Mouse (Mus musculus): ENCODE results near the gene Pald1. TPM values are rescaled to one million over a fixed set of nuclear protein-coding genes. Genes with fewer than 3 reads are reported as not detected.
A peak's percentile ranks its signal among the peaks of the same experiment; 100 is the strongest.

Pald1 gene
- polyA plus RNA-seq, 1 experiment from 2014 or later, result 27.8 TPM

DNA sequence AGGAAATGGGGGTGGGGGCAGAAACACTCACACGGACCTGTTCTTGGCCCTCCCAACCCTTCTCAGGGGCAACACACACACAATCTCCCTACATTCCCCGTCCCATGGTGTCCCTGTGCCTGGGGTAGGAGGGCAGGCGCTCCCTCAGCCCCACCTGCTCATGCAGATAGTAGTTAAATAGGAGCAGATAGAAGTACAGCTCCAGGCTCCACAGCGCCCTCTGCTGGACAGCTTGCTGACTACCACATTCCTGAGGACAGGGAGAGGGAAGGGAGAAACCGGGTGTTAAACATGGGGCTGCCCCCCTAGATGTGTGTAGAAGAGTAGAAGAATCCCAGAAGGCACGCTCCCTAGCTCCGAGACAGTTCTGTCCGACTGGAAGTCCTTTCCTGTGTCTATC lies 39.4 kb downstream of the Pald1 start:
- Histone ChIP-seq H3K4me2 (no peak overlapping the region), H3K4me1 (peaks cover 23% of the 10 kb centered on the region), H3K27ac (replicated peaks) (no peak overlapping the region), H3K36me3 (peaks cover 12% of the 10 kb centered on the region), H3K27me3 (replicated peaks) (no peaks in the 10 kb centered on the region), H3K9ac (replicated peaks) (no peak overlapping the region), H3K4me3 (replicated peaks) (no peak overlapping the region), H3K9me3 (replicated peaks) (no peaks in the 10 kb centered on the region)
- 59% methylated on average over 8 of the region's 8 CpGs for WGBS
- ATAC-seq (ENCODE audit: low FRiP score), result no peak

DNA sequence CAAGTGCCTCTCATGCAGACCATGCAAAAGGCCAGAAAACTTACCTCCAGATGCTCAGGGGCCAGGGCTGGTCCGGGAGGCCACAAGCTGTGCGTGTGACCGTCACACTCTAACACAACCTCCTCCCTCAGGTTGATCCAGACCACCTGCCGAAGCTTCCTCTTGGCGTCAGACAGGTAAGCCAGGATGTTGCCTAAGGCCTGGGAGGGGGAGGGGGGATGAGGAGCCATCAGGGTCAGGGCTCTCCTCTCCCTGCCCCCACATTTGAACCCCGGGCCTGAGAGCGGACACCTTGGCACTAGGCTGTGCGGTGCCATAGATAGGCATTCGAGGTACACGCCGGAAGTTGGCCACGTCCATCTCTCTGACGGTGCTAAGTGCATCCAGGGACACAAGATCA lies 40.6 kb downstream of the Pald1 start:
- H3K36me3 ChIP-seq, result 0 out of 2 replicates have a peak, but pooled peaks cover 6% of the 10 kb centered on the region
- H3K9ac ChIP-seq (replicated peaks), result no peak overlapping the region
- H3K4me1 ChIP-seq, result peaks cover 23% of the 10 kb centered on the region
- ATAC-seq (ENCODE audit: low FRiP score), result no peak
- no peak overlapping the region for H3K27ac ChIP-seq (replicated peaks)
- H3K4me2 ChIP-seq, result no peak overlapping the region
- no peaks in the 10 kb centered on the region for H3K27me3 ChIP-seq (replicated peaks)
- H3K9me3 ChIP-seq (replicated peaks), result no peaks in the 10 kb centered on the region
- H3K4me3 ChIP-seq (replicated peaks), result no peak overlapping the region
- WGBS, result 96% methylated on average over 13 of the region's 13 CpGs

DNA sequence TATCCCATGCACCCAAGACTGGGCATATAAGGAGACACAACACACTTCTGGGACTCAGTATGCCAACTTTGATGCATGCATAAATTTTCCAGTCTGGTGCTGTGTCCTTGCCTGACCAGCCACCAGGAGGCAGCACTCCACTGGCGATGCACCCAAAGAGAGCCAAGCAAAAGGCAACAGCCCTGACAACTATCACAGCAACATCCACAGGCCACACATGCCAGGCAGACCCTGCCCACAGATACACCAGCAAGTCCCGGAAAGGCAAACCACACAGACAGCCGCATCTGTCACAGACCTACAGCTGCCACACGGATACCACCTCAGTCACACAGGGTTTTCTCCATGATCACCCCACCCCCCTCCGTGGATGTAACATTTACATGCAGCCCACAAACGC lies 41.8 kb downstream of the Pald1 start:
- H3K27ac ChIP-seq (replicated peaks), result no peak overlapping the region
- peak; percentile 30; the same call in 1 of the 2 replicates for ATAC-seq (ENCODE audit: low FRiP score)
- H3K27me3 ChIP-seq (replicated peaks), result no peaks in the 10 kb centered on the region
- H3K36me3 ChIP-seq, result 0 out of 2 replicates have a peak, but pooled peaks cover 6% of the 10 kb centered on the region
- peaks cover 17% of the 10 kb centered on the region for H3K4me1 ChIP-seq
- no peaks in the 10 kb centered on the region for H3K9me3 ChIP-seq (replicated peaks)
- no peak overlapping the region for H3K4me2 ChIP-seq
- no peak overlapping the region for H3K9ac ChIP-seq (replicated peaks)
- H3K4me3 ChIP-seq (replicated peaks), result no peak overlapping the region
- WGBS, result 79% methylated on average over 6 of the region's 6 CpGs

DNA sequence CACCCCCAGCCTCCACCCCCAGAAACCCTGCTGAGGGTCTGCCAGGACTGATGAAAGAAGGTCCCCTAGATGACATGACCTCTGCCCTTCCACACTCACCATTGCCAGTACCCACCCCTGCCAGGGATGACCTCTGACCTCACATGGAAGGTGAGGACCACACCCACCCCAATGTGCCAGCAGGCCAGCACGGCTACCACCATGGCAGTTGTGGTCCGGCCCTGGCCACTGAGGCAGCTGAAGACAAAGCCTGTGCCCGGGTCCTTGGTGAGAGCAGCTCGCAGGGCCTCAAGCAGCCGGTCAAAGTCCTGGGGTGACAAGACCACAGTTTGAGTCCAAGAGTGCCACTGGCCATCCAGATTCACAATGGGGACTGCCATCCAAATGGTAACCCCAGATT lies 42.3 kb downstream of the Pald1 start:
- H3K4me1 ChIP-seq, result peaks cover 12% of the 10 kb centered on the region
- H3K27ac ChIP-seq (replicated peaks), result no peak overlapping the region
- 93% methylated on average over 5 of the region's 5 CpGs for WGBS
- no peak for ATAC-seq (ENCODE audit: low FRiP score)
- no peaks in the 10 kb centered on the region for H3K9me3 ChIP-seq (replicated peaks)
- H3K4me2 ChIP-seq, result no peak overlapping the region
- H3K27me3 ChIP-seq (replicated peaks), result no peaks in the 10 kb centered on the region
- H3K9ac ChIP-seq (replicated peaks), result no peak overlapping the region
- H3K36me3 ChIP-seq, result 0 out of 2 replicates have a peak, but pooled peaks cover 6% of the 10 kb centered on the region
- H3K4me3 ChIP-seq (replicated peaks), result no peak overlapping the region

DNA sequence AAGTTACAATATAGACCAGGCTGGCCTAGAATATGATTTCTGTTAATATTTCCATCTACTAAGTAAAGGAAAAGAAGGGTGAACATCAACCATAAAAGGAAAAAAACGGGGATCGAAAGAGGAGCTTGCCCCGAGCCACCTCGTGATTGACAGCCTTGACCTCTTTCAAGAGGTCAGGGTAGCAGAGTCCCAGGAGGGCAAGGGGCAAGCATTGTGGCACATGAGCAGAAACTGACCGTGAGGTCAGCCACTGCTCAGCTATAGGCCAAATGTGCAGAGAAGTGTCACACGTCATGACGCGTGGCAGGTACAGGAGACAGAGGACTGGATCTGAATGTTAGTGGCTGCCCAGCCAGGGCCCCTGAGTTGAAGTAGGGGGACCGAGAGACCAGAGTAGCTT lies 43.1 kb downstream of the Pald1 start:
- no peak overlapping the region for H3K27ac ChIP-seq (replicated peaks)
- ATAC-seq (ENCODE audit: low FRiP score), result no peak
- H3K9ac ChIP-seq (replicated peaks), result no peak overlapping the region
- H3K4me1 ChIP-seq, result 0 out of 2 replicates have a peak, but pooled peaks cover 7% of the 10 kb centered on the region
- H3K36me3 ChIP-seq, result 0 out of 2 replicates have a peak, but pooled peaks cover 6% of the 10 kb centered on the region
- no peaks in the 10 kb centered on the region for H3K9me3 ChIP-seq (replicated peaks)
- WGBS, result 81% methylated on average over 9 of the region's 9 CpGs
- H3K4me2 ChIP-seq, result no peak overlapping the region
- no peak overlapping the region for H3K4me3 ChIP-seq (replicated peaks)
- H3K27me3 ChIP-seq (replicated peaks), result no peaks in the 10 kb centered on the region

DNA sequence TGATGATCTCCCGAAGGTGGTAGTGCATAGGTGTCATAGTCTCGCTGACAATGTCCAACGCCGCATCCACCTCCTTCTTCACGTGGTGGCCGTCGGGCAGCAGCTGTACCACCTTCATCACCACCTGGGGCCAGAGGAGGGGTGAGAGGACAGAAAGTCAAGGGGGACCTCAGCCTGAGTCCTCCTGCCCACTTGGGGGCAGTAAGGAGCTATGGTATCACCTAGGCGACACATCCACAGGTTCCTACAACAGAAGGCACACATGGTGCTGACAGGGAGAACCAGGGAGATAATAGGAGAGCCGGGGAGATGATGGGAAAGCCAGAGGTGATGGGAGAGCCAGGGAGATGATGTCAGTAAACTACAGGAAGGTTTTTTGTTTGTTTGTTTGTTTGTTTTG lies 44.1 kb downstream of the Pald1 start:
- H3K27me3 ChIP-seq (replicated peaks), result no peaks in the 10 kb centered on the region
- ATAC-seq (ENCODE audit: low FRiP score), result no peak
- H3K4me3 ChIP-seq (replicated peaks), result no peak overlapping the region
- 0 out of 2 replicates have a peak, but pooled peaks cover 3% of the 10 kb centered on the region for H3K4me1 ChIP-seq
- H3K9me3 ChIP-seq (replicated peaks), result no peaks in the 10 kb centered on the region
- 0 out of 2 replicates have a peak, but pooled peaks cover 6% of the 10 kb centered on the region for H3K36me3 ChIP-seq
- WGBS, result 90% methylated on average over 9 of the region's 9 CpGs
- no peak overlapping the region for H3K4me2 ChIP-seq
- no peak overlapping the region for H3K9ac ChIP-seq (replicated peaks)
- no peak overlapping the region for H3K27ac ChIP-seq (replicated peaks)

DNA sequence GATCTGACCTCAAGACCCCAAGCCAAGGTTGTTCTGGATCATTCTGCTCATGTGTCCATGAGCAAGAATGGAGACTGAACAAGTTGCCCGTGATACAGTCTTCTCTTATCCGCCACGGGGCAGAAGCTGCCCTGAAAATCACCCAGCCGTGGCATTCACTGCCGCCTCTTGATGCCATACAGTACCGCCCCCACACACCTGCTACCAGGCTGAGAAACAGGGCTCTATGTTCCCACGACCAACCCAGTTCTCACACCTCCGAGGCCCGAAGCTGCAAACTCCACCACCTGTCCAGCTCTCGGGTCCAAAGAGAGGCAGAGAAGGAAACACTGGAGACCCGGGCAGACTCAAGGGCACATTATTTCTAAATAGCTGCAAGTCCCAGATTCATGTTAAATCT lies 45.7 kb downstream of the Pald1 start:
- H3K4me2 ChIP-seq, result no peak overlapping the region
- H3K36me3 ChIP-seq, result 0 out of 2 replicates have a peak, but pooled peaks cover 6% of the 10 kb centered on the region
- no peak overlapping the region for H3K4me3 ChIP-seq (replicated peaks)
- no peak overlapping the region for H3K27ac ChIP-seq (replicated peaks)
- ATAC-seq (ENCODE audit: low FRiP score), result no peak
- H3K27me3 ChIP-seq (replicated peaks), result no peaks in the 10 kb centered on the region
- H3K9ac ChIP-seq (replicated peaks), result no peak overlapping the region
- 90% methylated on average over 11 of the region's 11 CpGs for WGBS
- H3K4me1 ChIP-seq, result 0 out of 2 replicates have a peak, but pooled peaks cover 3% of the 10 kb centered on the region
- no peaks in the 10 kb centered on the region for H3K9me3 ChIP-seq (replicated peaks)

DNA sequence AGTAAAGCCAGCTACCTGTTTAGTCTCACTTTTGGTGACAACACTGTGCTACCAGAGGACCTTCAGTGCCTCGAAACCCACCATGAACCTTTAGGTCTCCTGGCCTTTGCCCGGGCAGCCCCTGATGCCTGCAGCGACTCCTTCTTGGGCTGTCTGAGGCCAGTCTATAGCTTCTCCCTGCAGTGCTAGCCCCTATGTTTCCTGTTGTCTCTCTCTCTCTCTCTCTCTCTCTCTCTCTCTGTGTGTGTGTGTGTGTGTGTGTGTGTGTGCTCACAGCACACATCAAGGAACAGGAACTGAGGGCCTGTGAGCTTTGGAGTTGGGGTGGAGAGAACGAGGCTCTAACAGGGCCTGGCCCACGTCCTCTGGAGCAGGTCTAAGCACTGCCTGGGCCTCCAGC lies 46.7 kb downstream of the Pald1 start:
- no peak for ATAC-seq (ENCODE audit: low FRiP score)
- 0 out of 2 replicates have a peak, but pooled peaks cover 6% of the 10 kb centered on the region for H3K36me3 ChIP-seq
- H3K27me3 ChIP-seq (replicated peaks), result no peaks in the 10 kb centered on the region
- WGBS, result 74% methylated on average over 5 of the region's 5 CpGs
- no peak overlapping the region for H3K4me2 ChIP-seq
- no peak overlapping the region for H3K27ac ChIP-seq (replicated peaks)
- H3K4me1 ChIP-seq, result 0 out of 2 replicates have a peak, but pooled peaks cover under 1% of the 10 kb centered on the region
- H3K4me3 ChIP-seq (replicated peaks), result no peak overlapping the region
- H3K9me3 ChIP-seq (replicated peaks), result no peaks in the 10 kb centered on the region
- H3K9ac ChIP-seq (replicated peaks), result no peak overlapping the region

DNA sequence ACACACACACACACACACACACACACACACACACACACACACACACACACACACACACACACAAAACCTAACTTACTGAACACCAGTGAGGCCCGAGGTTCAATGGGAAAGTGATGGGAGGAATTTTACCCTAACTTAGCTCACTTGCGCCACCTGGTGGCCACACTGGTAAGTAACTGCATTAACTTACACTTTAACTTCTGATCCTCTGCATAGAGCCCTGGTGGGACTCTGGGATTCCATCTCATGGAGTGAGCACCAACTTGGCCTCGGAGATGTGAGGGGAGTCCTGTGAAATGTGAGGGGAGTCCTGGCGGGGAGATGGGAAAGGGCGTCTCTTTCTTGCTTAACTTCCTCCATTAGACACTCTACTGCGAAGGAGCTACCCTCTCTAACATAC lies 47.2 kb downstream of the Pald1 start:
- no peak overlapping the region for H3K9ac ChIP-seq (replicated peaks)
- H3K4me2 ChIP-seq, result no peak overlapping the region
- WGBS, result 23% methylated on average over 6 of the region's 6 CpGs
- peaks cover 3% of the 10 kb centered on the region; the same call in 1 of the 2 replicates for H3K4me1 ChIP-seq
- no peak overlapping the region for H3K27ac ChIP-seq (replicated peaks)
- H3K4me3 ChIP-seq (replicated peaks), result no peak overlapping the region
- H3K27me3 ChIP-seq (replicated peaks), result no peaks in the 10 kb centered on the region
- peak; percentile 48; the same call in 1 of the 2 replicates for ATAC-seq (ENCODE audit: low FRiP score)
- no peaks in the 10 kb centered on the region for H3K9me3 ChIP-seq (replicated peaks)
- H3K36me3 ChIP-seq, result 0 out of 2 replicates have a peak, but pooled peaks cover 6% of the 10 kb centered on the region

DNA sequence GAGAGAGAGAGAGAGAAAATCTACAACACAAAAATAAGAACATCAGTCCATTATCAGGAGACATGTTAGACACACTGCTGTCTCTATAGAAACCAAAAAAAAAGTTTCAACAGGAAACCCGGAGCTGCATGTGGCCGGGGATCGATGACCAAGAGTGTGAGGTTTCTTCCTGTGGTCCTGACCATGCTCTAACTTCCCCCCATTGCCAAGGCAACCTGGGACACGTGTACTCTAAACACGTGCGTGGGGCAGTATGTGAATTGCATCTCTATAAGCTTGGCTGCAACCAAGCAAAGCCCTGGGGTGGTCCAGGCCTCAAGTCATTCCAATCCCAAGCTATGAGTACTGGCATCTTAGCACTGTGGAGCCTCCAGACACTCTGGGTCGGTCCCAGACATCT lies 48.8 kb downstream of the Pald1 start:
- H3K4me2 ChIP-seq, result no peak overlapping the region
- H3K27me3 ChIP-seq (replicated peaks), result no peaks in the 10 kb centered on the region
- WGBS, result 81% methylated on average over 7 of the region's 7 CpGs

DNA sequence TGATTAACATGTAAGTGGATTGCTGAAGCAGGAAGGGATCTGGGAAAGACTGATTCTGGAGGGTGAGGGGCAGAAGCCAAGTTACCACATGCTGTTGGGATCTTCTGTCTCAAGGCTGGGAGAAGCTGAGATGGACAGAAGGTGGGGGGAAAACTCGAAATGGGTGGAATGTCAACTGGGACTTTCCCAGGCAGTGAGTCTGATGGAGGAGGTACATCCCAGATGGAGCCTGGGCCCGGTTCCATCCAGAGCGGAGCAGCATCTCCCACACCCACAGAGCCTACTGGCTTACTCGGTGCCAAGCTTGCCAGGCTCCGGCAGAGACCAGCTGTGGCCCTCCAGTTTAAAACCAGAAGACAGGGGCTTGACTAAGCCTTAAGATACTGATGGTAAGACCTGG lies 52.3 kb downstream of the Pald1 start:
- H3K4me2 ChIP-seq, result no peak overlapping the region
- no peaks in the 10 kb centered on the region for H3K9me3 ChIP-seq (replicated peaks)
- H3K4me3 ChIP-seq (replicated peaks), result no peak overlapping the region
- no peak overlapping the region for H3K27ac ChIP-seq (replicated peaks)
- peaks cover 23% of the 10 kb centered on the region for H3K4me1 ChIP-seq
- no peak for ATAC-seq (ENCODE audit: low FRiP score)
- no peak overlapping the region for H3K9ac ChIP-seq (replicated peaks)
- WGBS, result 71% methylated on average over 5 of the region's 5 CpGs
- no peaks in the 10 kb centered on the region for H3K27me3 ChIP-seq (replicated peaks)
- no peaks in the 10 kb centered on the region for H3K36me3 ChIP-seq

More for the DNA sequence above, 48.8 kb downstream of the Pald1 start:
- Histone ChIP-seq H3K36me3 (0 out of 2 replicates have a peak, but pooled peaks cover 6% of the 10 kb centered on the region), H3K9me3 (replicated peaks) (no peaks in the 10 kb centered on the region), H3K4me1 (peaks cover 10% of the 10 kb centered on the region; the same call in 1 of the 2 replicates), H3K27ac (replicated peaks) (no peak overlapping the region), H3K9ac (replicated peaks) (no peak overlapping the region), H3K4me3 (replicated peaks) (no peak overlapping the region)
- ATAC-seq (ENCODE audit: low FRiP score), result no peak

DNA sequence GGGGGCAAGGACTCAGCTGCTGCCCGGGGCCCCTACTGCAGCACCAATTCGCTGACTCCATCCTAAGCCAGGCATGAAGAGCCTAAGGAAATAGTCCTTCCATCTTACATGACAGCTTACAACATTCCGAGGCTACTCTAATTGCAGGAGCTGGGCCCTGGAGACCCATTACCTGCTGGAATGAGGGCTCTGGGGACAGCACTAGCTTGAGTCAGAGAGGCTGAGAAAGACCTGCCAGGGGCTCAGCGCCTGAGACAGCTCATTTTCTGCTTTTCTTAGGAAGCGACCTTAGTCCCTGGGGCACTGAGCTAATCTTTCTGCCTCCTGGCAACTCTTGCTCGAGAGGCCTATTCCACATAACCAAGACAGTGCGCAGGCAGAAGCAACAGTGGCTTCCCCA lies 54.4 kb downstream of the Pald1 start:
- no peak overlapping the region for H3K4me3 ChIP-seq (replicated peaks)
- no peak overlapping the region for H3K27ac ChIP-seq (replicated peaks)
- peak; percentile 42; the same call in 1 of the 2 replicates for ATAC-seq (ENCODE audit: low FRiP score)

More for the DNA sequence above, 54.4 kb downstream of the Pald1 start:
- H3K4me2 ChIP-seq, result no peak overlapping the region
- H3K9me3 ChIP-seq (replicated peaks), result no peaks in the 10 kb centered on the region
- peaks cover 23% of the 10 kb centered on the region for H3K4me1 ChIP-seq
- H3K27me3 ChIP-seq (replicated peaks), result no peaks in the 10 kb centered on the region
- H3K9ac ChIP-seq (replicated peaks), result no peak overlapping the region
- 34% methylated on average over 7 of the region's 7 CpGs for WGBS
- H3K36me3 ChIP-seq, result no peaks in the 10 kb centered on the region
